Mouse (Mus musculus): Measurements from ENCODE around the gene Rasl12. TPM values are rescaled to one million over a fixed set of nuclear protein-coding genes. Genes with fewer than 3 reads are reported as not detected.

Gene Rasl12
- 1.0 and 1.5 TPM in 2 replicates for polyA plus RNA-seq (2011; ENCODE audit: insufficient read length, low read depth, missing spikeins)

GRCm38 (mm10) chr9:65398279-65398678 lies at the start of gene Rasl12:
Gene Rasl12, plus strand, starts transcription at chr9:65398506.
- Histone ChIP-seq H3K27ac (ENCODE audit: insufficient read depth, low read length) (no peak within 1 kb of the TSS), H3K4me3 (ENCODE audit: insufficient read depth, low read length) (peak within 1 kb of the TSS; percentile 30), H3K4me1 (ENCODE audit: control insufficient read depth, insufficient read depth, low read length) (no peaks in the 10 kb centered on the region)
- peak; percentile 62 for TF ChIP-seq POLR2A (IDR thresholded peaks at IDR 0.05; ENCODE audit: low read depth, low read length)
- no peak for TF ChIP-seq CTCF (IDR thresholded peaks at IDR 0.05; ENCODE audit: borderline replicate concordance, insufficient read depth, low read length)

- no peak overlapping the region for H3K27ac ChIP-seq (ENCODE audit: insufficient read depth, low read length)
- H3K4me1 ChIP-seq (ENCODE audit: control insufficient read depth, insufficient read depth, low read length): no peaks in the 10 kb centered on the region
- no peak for TF ChIP-seq CTCF (IDR thresholded peaks at IDR 0.05; ENCODE audit: borderline replicate concordance, insufficient read depth, low read length)
- TF ChIP-seq POLR2A (IDR thresholded peaks at IDR 0.05; ENCODE audit: low read depth, low read length): no peak
- no peak overlapping the region for H3K4me3 ChIP-seq (ENCODE audit: insufficient read depth, low read length)
These were observed 45.1 kb upstream of the Rasl12 start for GRCm38 (mm10) chr9:65353251-65353650.

GRCm38 (mm10) chr9:65356561-65356960 lies 41.7 kb upstream of the Rasl12 start:
- no peak for TF ChIP-seq CTCF (IDR thresholded peaks at IDR 0.05; ENCODE audit: borderline replicate concordance, insufficient read depth, low read length)
- TF ChIP-seq POLR2A (IDR thresholded peaks at IDR 0.05; ENCODE audit: low read depth, low read length): no peak
- Histone ChIP-seq H3K4me3 (ENCODE audit: insufficient read depth, low read length) (no peak overlapping the region), H3K4me1 (ENCODE audit: control insufficient read depth, insufficient read depth, low read length) (no peaks in the 10 kb centered on the region), H3K27ac (ENCODE audit: insufficient read depth, low read length) (no peak overlapping the region)

GRCm38 (mm10) chr9:65356971-65357370 lies 41.3 kb upstream of the Rasl12 start:
- Histone ChIP-seq H3K27ac (ENCODE audit: insufficient read depth, low read length) (no peak overlapping the region), H3K4me3 (ENCODE audit: insufficient read depth, low read length) (no peak overlapping the region), H3K4me1 (ENCODE audit: control insufficient read depth, insufficient read depth, low read length) (no peaks in the 10 kb centered on the region)
- TF ChIP-seq CTCF (IDR thresholded peaks at IDR 0.05; ENCODE audit: borderline replicate concordance, insufficient read depth, low read length): no peak
- TF ChIP-seq POLR2A (IDR thresholded peaks at IDR 0.05; ENCODE audit: low read depth, low read length): no peak

- H3K4me1 ChIP-seq (ENCODE audit: control insufficient read depth, insufficient read depth, low read length): no peaks in the 10 kb centered on the region
These were observed 39.3 kb upstream of the Rasl12 start for GRCm38 (mm10) chr9:65358956-65359480.

GRCm38 (mm10) chr9:65360641-65361448 lies 37.5 kb upstream of the Rasl12 start, which contains the start of gene Ubap1l:
Gene Ubap1l, plus strand, starts transcription at chr9:65361041.
- TF ChIP-seq CTCF (IDR thresholded peaks at IDR 0.05; ENCODE audit: borderline replicate concordance, insufficient read depth, low read length): no peak
- TF ChIP-seq POLR2A (IDR thresholded peaks at IDR 0.05; ENCODE audit: low read depth, low read length): no peak
- no peak within 1 kb of the TSS for H3K4me3 ChIP-seq (ENCODE audit: insufficient read depth, low read length)
- no peaks in the 10 kb centered on the region for H3K4me1 ChIP-seq (ENCODE audit: control insufficient read depth, insufficient read depth, low read length)
- no peak within 1 kb of the TSS for H3K27ac ChIP-seq (ENCODE audit: insufficient read depth, low read length)

More at GRCm38 (mm10) chr9:65358956-65359480, 39.3 kb upstream of the Rasl12 start:
- TF ChIP-seq CTCF (IDR thresholded peaks at IDR 0.05; ENCODE audit: borderline replicate concordance, insufficient read depth, low read length): no peak
- TF ChIP-seq POLR2A (IDR thresholded peaks at IDR 0.05; ENCODE audit: low read depth, low read length): no peak
- Histone ChIP-seq H3K4me3 (ENCODE audit: insufficient read depth, low read length) (no peak overlapping the region), H3K27ac (ENCODE audit: insufficient read depth, low read length) (no peak overlapping the region)

GRCm38 (mm10) chr9:65363684-65364083 lies 34.6 kb upstream of the Rasl12 start:
- no peak overlapping the region for H3K27ac ChIP-seq (ENCODE audit: insufficient read depth, low read length)
- no peak for TF ChIP-seq CTCF (IDR thresholded peaks at IDR 0.05; ENCODE audit: borderline replicate concordance, insufficient read depth, low read length)
- no peak for TF ChIP-seq POLR2A (IDR thresholded peaks at IDR 0.05; ENCODE audit: low read depth, low read length)
- H3K4me3 ChIP-seq (ENCODE audit: insufficient read depth, low read length): no peak overlapping the region
- H3K4me1 ChIP-seq (ENCODE audit: control insufficient read depth, insufficient read depth, low read length): no peaks in the 10 kb centered on the region

GRCm38 (mm10) chr9:65365721-65366120 lies 32.6 kb upstream of the Rasl12 start:
- no peak overlapping the region for H3K4me3 ChIP-seq (ENCODE audit: insufficient read depth, low read length)
- TF ChIP-seq CTCF (IDR thresholded peaks at IDR 0.05; ENCODE audit: borderline replicate concordance, insufficient read depth, low read length) (no peak), POLR2A (IDR thresholded peaks at IDR 0.05; ENCODE audit: low read depth, low read length) (no peak)
- H3K27ac ChIP-seq (ENCODE audit: insufficient read depth, low read length): no peak overlapping the region
- H3K4me1 ChIP-seq (ENCODE audit: control insufficient read depth, insufficient read depth, low read length): no peaks in the 10 kb centered on the region

- H3K4me1 ChIP-seq (ENCODE audit: control insufficient read depth, insufficient read depth, low read length): no peaks in the 10 kb centered on the region
- H3K27ac ChIP-seq (ENCODE audit: insufficient read depth, low read length): no peak overlapping the region
- TF ChIP-seq POLR2A (IDR thresholded peaks at IDR 0.05; ENCODE audit: low read depth, low read length): no peak
- TF ChIP-seq CTCF (IDR thresholded peaks at IDR 0.05; ENCODE audit: borderline replicate concordance, insufficient read depth, low read length): no peak
- H3K4me3 ChIP-seq (ENCODE audit: insufficient read depth, low read length): no peak overlapping the region
These were observed 26.6 kb upstream of the Rasl12 start for GRCm38 (mm10) chr9:65371756-65372155.

GRCm38 (mm10) chr9:65372449-65372848 lies 25.9 kb upstream of the Rasl12 start:
- H3K27ac ChIP-seq (ENCODE audit: insufficient read depth, low read length): no peak overlapping the region
- TF ChIP-seq POLR2A (IDR thresholded peaks at IDR 0.05; ENCODE audit: low read depth, low read length) (no peak), CTCF (IDR thresholded peaks at IDR 0.05; ENCODE audit: borderline replicate concordance, insufficient read depth, low read length) (no peak)
- no peaks in the 10 kb centered on the region for H3K4me1 ChIP-seq (ENCODE audit: control insufficient read depth, insufficient read depth, low read length)
- H3K4me3 ChIP-seq (ENCODE audit: insufficient read depth, low read length): no peak overlapping the region

All from embryonic fibroblast, embryonic 13.5 days (primary cell).